Mouse (Mus musculus) embryonic fibroblast, embryonic 13.5 days (primary cell): ENCODE data around the gene Becn1.

Source experiments
- CTCF ChIP-seq: IDR thresholded peaks from 2 replicates; pipeline ENCODE4 v1.5.1; 2011; ENCODE audit warnings: mild to moderate bottlenecking, control low read depth, low read length, moderate library complexity, borderline replicate concordance; ENCODE audit not compliant: insufficient read depth
- POLR2A ChIP-seq: IDR thresholded peaks from 2 replicates; pipeline ENCODE4 v1.6.1; 2011; ENCODE audit warnings: low read depth, mild to moderate bottlenecking, control low read depth, low read length, moderate library complexity

DNA sequence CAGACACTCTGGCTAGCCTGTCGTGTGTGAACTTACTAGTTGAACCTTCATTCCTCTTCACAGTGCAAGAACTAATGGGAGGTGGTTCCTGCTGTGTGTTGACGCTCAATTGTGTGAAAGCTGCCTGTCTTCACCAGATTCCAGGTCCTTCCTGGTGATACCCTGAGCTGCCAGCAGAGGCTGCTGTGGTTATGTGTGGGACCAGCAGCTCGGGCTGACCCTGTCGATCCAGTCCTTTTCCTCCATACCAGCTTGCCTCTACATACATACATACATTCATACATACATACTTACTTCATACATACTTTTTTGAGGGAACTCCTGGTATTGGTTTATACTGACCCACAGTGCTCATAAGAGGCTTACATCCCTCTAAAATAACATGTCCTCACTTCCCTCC, 21.5 kb upstream of the Becn1 start:
- TF ChIP-seq CTCF: peak; percentile 95
- no peak for TF ChIP-seq POLR2A
